Mouse (Mus musculus): ENCODE data around the gene Mto1.

GRCm38 (mm10) chr9:78450404-78450803 is 2.4 kb downstream of the Mto1 start:
- no peak for TF ChIP-seq POLR2A (IDR thresholded peaks at IDR 0.05; ENCODE audit: control insufficient read depth, low read depth, low read length)
- TF ChIP-seq CTCF (IDR thresholded peaks at IDR 0.05; ENCODE audit: control insufficient read depth, insufficient read depth, insufficient replicate concordance, low read depth, low read length): no peak

All from testis, adult 2 months (tissue).